Mouse (Mus musculus) ES-Bruce4 (cell line): ENCODE measurements around the gene Phldb2.

Source experiments
- CTCF ChIP-seq: IDR thresholded peaks from one replicate; pipeline ENCODE4 v1.8.1; 2011; ENCODE audit warnings: low read depth, low read length
- EP300 ChIP-seq: IDR thresholded peaks from 2 replicates; pipeline ENCODE4 v1.6.1; 2011; ENCODE audit warnings: low read depth, low read length; ENCODE audit not compliant: insufficient read depth
- POLR2A ChIP-seq: IDR thresholded peaks from one replicate; pipeline ENCODE4 v1.8.1; 2011; ENCODE audit warnings: low read length; ENCODE audit not compliant: insufficient read depth

- TF ChIP-seq CTCF (no peak), EP300 (no peak), POLR2A (no peak)
Observed at GRCm38 (mm10) chr16:45787650-45788049, 165.7 kb downstream of the Phldb2 start.
